ENCODE assay signal across 8 mouse cellular contexts in the genomic region with DNA sequence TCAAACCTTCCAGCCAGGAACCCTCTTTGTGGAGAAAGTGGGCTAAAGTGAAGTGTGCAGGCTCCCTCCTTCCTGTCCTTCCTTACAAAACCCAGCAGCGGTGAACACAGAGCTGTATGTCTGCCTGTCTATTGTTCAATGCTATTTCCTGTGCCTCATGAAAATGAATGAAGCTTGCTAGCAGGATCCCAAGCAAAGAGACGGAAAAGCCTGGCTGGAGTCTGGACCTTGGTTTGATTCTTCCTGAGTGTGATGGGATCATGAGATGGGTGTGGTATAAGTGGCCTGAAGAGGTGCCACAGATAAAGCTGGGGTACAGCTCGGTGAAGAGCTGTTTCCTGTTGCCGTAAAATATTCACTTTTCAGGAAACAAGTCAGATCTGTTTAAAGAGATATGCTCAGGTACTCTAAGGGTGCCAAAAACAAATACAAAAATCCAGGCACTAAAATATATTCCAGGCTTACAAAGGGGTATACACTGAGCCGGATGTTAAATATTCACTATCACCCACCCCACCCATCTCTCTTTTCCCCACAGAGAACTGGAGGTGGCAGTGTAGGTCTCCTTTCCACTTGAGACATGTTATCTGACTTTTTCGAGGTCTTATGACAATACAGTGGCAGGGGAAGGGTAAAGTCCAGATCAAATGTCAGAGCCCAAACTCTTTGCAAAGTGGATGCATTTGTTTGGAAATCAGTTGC.
DNase-seq lines count a peak whose midpoint lies in the region; ATAC-seq lines count a peak whose summit lies in the region.
"Had no signal": no experiment of that assay in that cellular context is flagged by ENCODE, and none has a peak within 500 bp of the region (broad histone marks: within the 10 kb centered on the region; RNA-seq: fewer than 3 reads in every experiment).

No protein-coding gene starts in this region.

- no peaks in the 10 kb centered on the region for H3K9me3 ChIP-seq in forebrain, embryonic 13.5 days (replicated peaks)
- H3K9me3 ChIP-seq in heart, embryonic 12.5 days (replicated peaks) = no peaks in the 10 kb centered on the region
- H3K9me3 ChIP-seq in midbrain, embryonic 13.5 days = no peaks in the 10 kb centered on the region
- H3K9me3 ChIP-seq: limb, embryonic 13.5 days had no signal

- no peak overlapping the region for H3K4me2 ChIP-seq in forebrain, embryonic 13.5 days
- H3K4me2 ChIP-seq in heart, embryonic 12.5 days = no peak overlapping the region
- no peak overlapping the region for H3K4me2 ChIP-seq in midbrain, embryonic 13.5 days (replicated peaks)
- H3K4me2 ChIP-seq: limb, embryonic 13.5 days had no signal

- no peak overlapping the region for H3K4me3 ChIP-seq in forebrain, embryonic 13.5 days
- H3K4me3 ChIP-seq in heart, embryonic 12.5 days = no peak overlapping the region
- no peak overlapping the region for H3K4me3 ChIP-seq in midbrain, embryonic 13.5 days (replicated peaks)
- H3K4me3 ChIP-seq: limb, embryonic 13.5 days had no signal

- WGBS in forebrain, embryonic 13.5 days = 56% methylated on average over 6 of the region's 6 CpGs
- 39% methylated on average over 6 of the region's 6 CpGs for WGBS in heart, embryonic 12.5 days
- 47% methylated on average over 6 of the region's 6 CpGs for WGBS in midbrain, embryonic 13.5 days

- no peak overlapping the region for H3K9ac ChIP-seq in forebrain, embryonic 13.5 days
- no peak overlapping the region for H3K9ac ChIP-seq in heart, embryonic 12.5 days
- no peak overlapping the region for H3K9ac ChIP-seq in midbrain, embryonic 13.5 days (replicated peaks)
- H3K9ac ChIP-seq: limb, embryonic 13.5 days had no signal

- peak; percentile 45 to 73 for DNase-seq in kidney, adult 8-10 months
- DNase-seq in spleen, adult 18-20 months = no peak
- DNase-seq in spleen, postnatal 4 days (ENCODE audit: low spot score in 2 of 2) = no peak

- no peaks in the 10 kb centered on the region for H3K36me3 ChIP-seq in forebrain, embryonic 13.5 days (ENCODE audit: poor library complexity, severe bottlenecking)
- no peaks in the 10 kb centered on the region for H3K36me3 ChIP-seq in heart, embryonic 12.5 days
- no peaks in the 10 kb centered on the region for H3K36me3 ChIP-seq in midbrain, embryonic 13.5 days
- H3K36me3 ChIP-seq: limb, embryonic 13.5 days had no signal

- ATAC-seq in forebrain, embryonic 13.5 days = peak; percentile 44
- peak; percentile 73 for ATAC-seq in heart, embryonic 12.5 days (ENCODE audit: insufficient number of reproducible peaks, low FRiP score)
- peak; percentile 56 for ATAC-seq in midbrain, embryonic 13.5 days
- no peak for ATAC-seq in erythroid progenitor cell, adult 5-6 weeks (replicated peaks; ENCODE audit: low FRiP score, poor library complexity, severe bottlenecking)

- H3K27ac ChIP-seq in forebrain, embryonic 13.5 days = no peak overlapping the region
- peak overlapping the region; percentile 54 for H3K27ac ChIP-seq in heart, embryonic 12.5 days (ENCODE audit: poor library complexity, severe bottlenecking)
- H3K27ac ChIP-seq in midbrain, embryonic 13.5 days = peak overlapping the region; percentile 54
- H3K27ac ChIP-seq: limb, embryonic 13.5 days had no signal

- no peaks in the 10 kb centered on the region for H3K27me3 ChIP-seq in forebrain, embryonic 13.5 days
- no peaks in the 10 kb centered on the region for H3K27me3 ChIP-seq in heart, embryonic 12.5 days (replicated peaks)
- H3K27me3 ChIP-seq in midbrain, embryonic 13.5 days = no peaks in the 10 kb centered on the region
- H3K27me3 ChIP-seq: limb, embryonic 13.5 days had no signal

- peaks cover 24% of the 10 kb centered on the region for H3K4me1 ChIP-seq in forebrain, embryonic 13.5 days
- 0 out of 2 replicates have a peak, but pooled peaks cover 4% of the 10 kb centered on the region for H3K4me1 ChIP-seq in heart, embryonic 12.5 days (replicated peaks)
- peaks cover 13% of the 10 kb centered on the region; the same call in 1 of the 2 replicates for H3K4me1 ChIP-seq in midbrain, embryonic 13.5 days (replicated peaks)

Comparison
In these comparisons a context has a peak if more than half of its experiments do, and no peak if none do; other contexts are left out.
1. DNase-seq: peak in kidney, adult 8-10 months (2 of 2); none in spleen, adult 18-20 months (0 of 2) and spleen, postnatal 4 days (0 of 2).